Mouse (Mus musculus): ENCODE measurements around the gene Cux2. TPM values are rescaled to one million over a fixed set of nuclear protein-coding genes. Genes with fewer than 3 reads are reported as not detected.

The Cux2 gene
- total and polyA plus RNA-seq, 3 experiments: 1.4 to 3.5 TPM; not detected in 1

DNA sequence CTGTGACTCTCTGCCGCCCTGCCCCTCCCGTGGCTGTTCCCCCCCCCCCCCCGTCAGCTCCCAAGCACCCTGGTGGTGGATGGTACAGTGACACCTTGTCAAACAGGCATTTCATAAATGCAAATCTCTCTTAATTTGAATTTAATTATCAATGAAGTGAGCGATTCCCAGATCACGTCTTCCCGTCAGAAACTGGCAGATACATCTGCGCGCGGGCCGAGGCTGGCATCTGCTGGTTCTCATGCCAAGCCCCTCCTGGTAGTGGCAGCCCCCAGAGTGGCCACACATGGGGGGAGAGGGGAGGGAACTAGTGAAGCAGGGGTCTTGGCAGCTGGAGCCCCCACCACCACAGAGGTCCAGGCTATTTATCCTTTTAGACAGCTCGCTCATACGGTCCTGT is 73.6 kb downstream of the Cux2 start:
- Histone ChIP-seq H3K4me1 (ENCODE audit: control insufficient read depth in 1 of 2, insufficient read depth in 2 of 2, low read length in 2 of 2) (no peaks in the 10 kb centered on the region), H3K27me3 (ENCODE audit: control insufficient read depth in 1 of 2, insufficient read depth in 2 of 2, low read length in 2 of 2) (no peaks in the 10 kb centered on the region)
- TF ChIP-seq MEF2A (IDR thresholded peaks at IDR 0.05; ENCODE audit: extremely low read depth, insufficient replicate concordance, low read depth, low read length, poor library complexity, severe bottlenecking) (no peak), MXI1 (IDR thresholded peaks at IDR 0.05; ENCODE audit: low read depth, low read length) (no peak), HCFC1 (IDR thresholded peaks at IDR 0.05; ENCODE audit: low read depth, low read length) (no peak)

DNA sequence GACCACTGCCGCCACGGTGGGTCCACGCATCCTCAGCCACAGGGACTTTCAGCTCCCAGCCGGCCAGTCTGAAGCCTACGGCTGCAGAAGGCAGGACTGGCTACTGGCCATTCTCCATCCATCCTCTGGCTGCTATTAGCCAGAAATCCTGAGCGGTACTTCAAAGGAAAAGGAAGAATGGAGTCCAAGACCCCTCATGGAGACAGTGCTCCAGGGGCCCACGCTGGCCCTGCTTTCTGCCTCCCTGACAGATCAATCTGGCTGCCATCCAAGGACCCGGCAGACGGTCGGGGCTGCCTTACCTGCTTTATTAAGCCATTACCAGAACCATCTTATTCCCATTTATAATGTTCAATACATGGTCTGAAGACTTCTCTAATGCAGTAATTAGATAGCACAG is 76.4 kb downstream of the Cux2 start:
- Histone ChIP-seq H3K9ac (ENCODE audit: control insufficient read depth, low read depth, low read length, poor library complexity, severe bottlenecking) (no peak overlapping the region), H3K4me3 (ENCODE audit: control insufficient read depth in 1 of 2, insufficient read depth in 1 of 2, low read depth in 2 of 2, low read length in 2 of 2) (no peak overlapping the region), H3K27me3 (ENCODE audit: control insufficient read depth in 1 of 2, insufficient read depth in 2 of 2, low read length in 2 of 2) (no peaks in the 10 kb centered on the region), H3K79me2 (ENCODE audit: control insufficient read depth, insufficient read depth, low read length, poor library complexity) (no peaks in the 10 kb centered on the region), H3K4me1 (ENCODE audit: control insufficient read depth in 1 of 2, insufficient read depth in 2 of 2, low read length in 2 of 2) (no peaks in the 10 kb centered on the region), H3K27ac (ENCODE audit: control insufficient read depth, low read depth, low read length) (no peak overlapping the region), H3K36me3 (ENCODE audit: control insufficient read depth in 1 of 2, insufficient read depth in 2 of 2, low read length in 2 of 2) (no peaks in the 10 kb centered on the region), H3K9me3 (replicated peaks; ENCODE audit: insufficient read depth, low read length) (no peaks in the 10 kb centered on the region)
- DNase-seq (ENCODE audit: low read depth, low spot score): no peak
- TF ChIP-seq POLR2AphosphoS5 (IDR thresholded peaks at IDR 0.05; ENCODE audit: borderline replicate concordance, low read depth, low read length) (no peak), SMC3 (IDR thresholded peaks at IDR 0.05; ENCODE audit: low read depth, low read length) (no peak)

More for the DNA sequence above, 73.6 kb downstream of the Cux2 start:
- Histone ChIP-seq H3K9ac (ENCODE audit: control insufficient read depth, low read depth, low read length, poor library complexity, severe bottlenecking) (no peak overlapping the region), H3K27ac (ENCODE audit: control insufficient read depth, low read depth, low read length) (no peak overlapping the region), H3K9me3 (replicated peaks; ENCODE audit: insufficient read depth, low read length) (no peaks in the 10 kb centered on the region), H3K4me3 (ENCODE audit: control insufficient read depth in 1 of 2, insufficient read depth in 1 of 2, low read depth in 2 of 2, low read length in 2 of 2) (no peak overlapping the region), H3K79me2 (ENCODE audit: control insufficient read depth, insufficient read depth, low read length, poor library complexity) (no peaks in the 10 kb centered on the region), H3K36me3 (ENCODE audit: control insufficient read depth in 1 of 2, insufficient read depth in 2 of 2, low read length in 2 of 2) (no peaks in the 10 kb centered on the region)
- DNase-seq (ENCODE audit: low read depth, low spot score): no peak

DNA sequence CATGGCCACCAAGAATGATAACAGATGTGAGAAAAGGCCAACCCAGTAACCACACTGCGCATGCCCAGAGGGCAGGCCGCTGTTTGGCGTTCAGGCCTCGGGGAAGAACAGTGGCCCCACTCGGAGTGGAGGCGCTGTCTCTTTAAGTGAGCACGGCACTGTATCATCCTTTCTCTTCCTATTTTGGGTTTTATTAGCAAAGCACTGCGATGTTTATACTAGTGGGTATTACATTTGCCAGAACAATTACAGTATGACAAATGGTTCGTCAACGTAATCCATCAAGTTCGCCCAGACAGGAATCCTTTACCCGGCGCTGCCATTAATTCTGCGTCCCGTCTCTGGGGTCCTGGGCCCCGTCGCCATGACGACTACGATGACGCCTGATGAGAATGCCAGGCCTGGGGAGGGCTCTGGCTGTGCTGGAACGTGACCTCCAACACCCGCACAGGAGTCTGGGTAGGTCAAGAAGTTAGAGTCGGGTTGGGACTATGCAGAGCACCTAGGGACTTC is 77.2 kb downstream of the Cux2 start:
- Histone ChIP-seq H3K27me3 (ENCODE audit: control insufficient read depth in 1 of 2, insufficient read depth in 2 of 2, low read length in 2 of 2) (no peaks in the 10 kb centered on the region), H3K79me2 (ENCODE audit: control insufficient read depth, insufficient read depth, low read length, poor library complexity) (no peaks in the 10 kb centered on the region), H3K4me3 (ENCODE audit: control insufficient read depth in 1 of 2, insufficient read depth in 1 of 2, low read depth in 2 of 2, low read length in 2 of 2) (no peak overlapping the region), H3K36me3 (ENCODE audit: control insufficient read depth in 1 of 2, insufficient read depth in 2 of 2, low read length in 2 of 2) (no peaks in the 10 kb centered on the region), H3K9ac (ENCODE audit: control insufficient read depth, low read depth, low read length, poor library complexity, severe bottlenecking) (no peak overlapping the region), H3K27ac (ENCODE audit: control insufficient read depth, low read depth, low read length) (no peak overlapping the region), H3K4me1 (ENCODE audit: control insufficient read depth in 1 of 2, insufficient read depth in 2 of 2, low read length in 2 of 2) (no peaks in the 10 kb centered on the region), H3K9me3 (replicated peaks; ENCODE audit: insufficient read depth, low read length) (no peaks in the 10 kb centered on the region)
- DNase-seq (ENCODE audit: low read depth, low spot score): no peak
- TF ChIP-seq ZKSCAN1 (IDR thresholded peaks at IDR 0.05; ENCODE audit: low read depth, low read length) (no peak), MEF2A (IDR thresholded peaks at IDR 0.05; ENCODE audit: extremely low read depth, insufficient replicate concordance, low read depth, low read length, poor library complexity, severe bottlenecking) (no peak), POLR2AphosphoS5 (IDR thresholded peaks at IDR 0.05; ENCODE audit: borderline replicate concordance, low read depth, low read length) (no peak), USF2 (IDR thresholded peaks at IDR 0.05; ENCODE audit: borderline replicate concordance in 1 of 2, insufficient read depth in 1 of 2, low read depth in 1 of 2, low read length in 2 of 2) (no peak)
